Mouse (Mus musculus): Measurements from ENCODE around the gene Taf10. TPM values are rescaled to one million over a fixed set of nuclear protein-coding genes. Genes with fewer than 3 reads are reported as not detected.

Gene Taf10
- polyA plus RNA-seq, 1 experiment from 2014 or later, result 105 TPM

DNA sequence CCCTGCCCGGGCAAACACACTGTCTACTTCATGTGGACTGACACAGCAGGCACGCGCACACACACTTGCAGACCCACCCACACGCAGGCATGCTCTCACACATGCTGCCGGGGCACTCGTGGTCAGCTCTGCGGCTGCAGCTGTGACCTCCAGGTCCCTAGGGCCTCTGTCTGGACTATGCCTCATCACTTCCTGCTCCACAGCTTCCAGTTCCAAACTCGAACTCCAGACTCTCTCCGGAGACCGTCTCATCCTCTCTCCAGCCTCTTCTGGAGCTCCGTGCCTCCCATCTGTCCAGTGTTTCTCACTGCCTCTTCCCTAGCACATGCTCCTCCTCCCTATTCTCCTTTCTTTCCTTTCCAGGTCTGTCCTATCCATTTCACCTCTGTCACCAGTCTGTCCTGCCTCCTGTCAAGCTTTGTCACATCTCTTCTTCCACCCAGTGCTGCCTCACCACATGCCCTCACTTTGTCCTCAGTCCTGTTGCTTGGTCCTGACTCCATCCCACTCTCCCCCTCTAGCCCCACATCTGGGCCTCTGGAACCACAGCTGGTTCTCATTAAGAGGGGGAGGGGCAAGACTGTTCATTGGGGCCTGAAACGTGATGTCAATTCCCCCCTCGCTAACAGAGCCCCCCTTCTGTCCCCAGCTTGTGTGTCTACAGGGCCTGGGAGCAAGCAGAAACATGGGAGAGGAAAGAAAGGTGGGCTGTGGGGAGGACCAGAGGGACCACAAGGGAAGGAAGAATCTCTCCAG, 33.8 kb upstream of the Taf10 start:
- Histone ChIP-seq H3K4me3 (ENCODE audit: low read length) (peak overlapping the region; percentile 7), H3K27ac (ENCODE audit: low read length) (peak overlapping the region; percentile 94), H3K9ac (ENCODE audit: low read length) (peak overlapping the region; percentile 57), H3K27me3 (ENCODE audit: control insufficient read depth, insufficient read depth, low read depth, low read length) (no peaks in the 10 kb centered on the region), H3K4me2 (ENCODE audit: low read depth, low read length) (peak overlapping the region; percentile 45), H3K9me3 (ENCODE audit: control insufficient read depth, low read length) (no peaks in the 10 kb centered on the region), H3K4me1 (replicated peaks; ENCODE audit: control insufficient read depth, insufficient read depth, low read length) (peaks cover 38% of the 10 kb centered on the region), H3K36me3 (ENCODE audit: control insufficient read depth, insufficient read depth, low read length) (peaks cover 8% of the 10 kb centered on the region; the same call in 1 of the 2 replicates)
- ATAC-seq (ENCODE audit: low read depth), result peak; percentile 82
- 20% methylated on average over 13 of the region's 13 CpGs for WGBS

- H3K27me3 ChIP-seq (ENCODE audit: control insufficient read depth, insufficient read depth, low read depth, low read length), result no peaks in the 10 kb centered on the region
- H3K4me2 ChIP-seq (ENCODE audit: low read depth, low read length), result peak overlapping the region; percentile 45
- WGBS, result 86% methylated on average over 1 of the region's 1 CpGs
- ATAC-seq (ENCODE audit: low read depth), result no peak
- no peaks in the 10 kb centered on the region for H3K9me3 ChIP-seq (ENCODE audit: control insufficient read depth, low read length)
- H3K36me3 ChIP-seq (ENCODE audit: control insufficient read depth, insufficient read depth, low read length), result peaks cover 14% of the 10 kb centered on the region; the same call in 1 of the 2 replicates
- H3K4me3 ChIP-seq (ENCODE audit: low read length), result no peak overlapping the region
- H3K9ac ChIP-seq (ENCODE audit: low read length), result no peak overlapping the region; the same call in 1 of the 2 replicates
- H3K4me1 ChIP-seq (replicated peaks; ENCODE audit: control insufficient read depth, insufficient read depth, low read length), result peaks cover 40% of the 10 kb centered on the region
- peak overlapping the region; percentile 94 for H3K27ac ChIP-seq (ENCODE audit: low read length)
Observed at GRCm38 (mm10) chr7:105777316-105777715, 33.2 kb upstream of the Taf10 start.

GRCm38 (mm10) chr7:105776026-105776425, 31.9 kb upstream of the Taf10 start:
- Histone ChIP-seq H3K36me3 (ENCODE audit: control insufficient read depth, insufficient read depth, low read length) (peaks cover 22% of the 10 kb centered on the region), H3K4me3 (ENCODE audit: low read length) (no peak overlapping the region), H3K4me1 (replicated peaks; ENCODE audit: control insufficient read depth, insufficient read depth, low read length) (peaks cover 40% of the 10 kb centered on the region), H3K27ac (ENCODE audit: low read length) (no peak overlapping the region), H3K9me3 (ENCODE audit: control insufficient read depth, low read length) (no peaks in the 10 kb centered on the region), H3K4me2 (ENCODE audit: low read depth, low read length) (no peak overlapping the region), H3K27me3 (ENCODE audit: control insufficient read depth, insufficient read depth, low read depth, low read length) (no peaks in the 10 kb centered on the region), H3K9ac (ENCODE audit: low read length) (no peak overlapping the region)
- WGBS, result 92% methylated on average over 2 of the region's 2 CpGs
- no peak for ATAC-seq (ENCODE audit: low read depth)

GRCm38 (mm10) chr7:105774661-105775060, 30.5 kb upstream of the Taf10 start:
- Histone ChIP-seq H3K9me3 (ENCODE audit: control insufficient read depth, low read length) (no peaks in the 10 kb centered on the region), H3K27me3 (ENCODE audit: control insufficient read depth, insufficient read depth, low read depth, low read length) (no peaks in the 10 kb centered on the region), H3K4me1 (replicated peaks; ENCODE audit: control insufficient read depth, insufficient read depth, low read length) (peaks cover 40% of the 10 kb centered on the region), H3K27ac (ENCODE audit: low read length) (peak overlapping the region; percentile 35; the same call in 1 of the 2 replicates), H3K4me2 (ENCODE audit: low read depth, low read length) (no peak overlapping the region), H3K4me3 (ENCODE audit: low read length) (no peak overlapping the region), H3K9ac (ENCODE audit: low read length) (no peak overlapping the region), H3K36me3 (ENCODE audit: control insufficient read depth, insufficient read depth, low read length) (peaks cover 17% of the 10 kb centered on the region)
- 36% methylated on average over 8 of the region's 8 CpGs for whole genome bisulfite sequencing
- no peak for ATAC-seq (ENCODE audit: low read depth)

DNA sequence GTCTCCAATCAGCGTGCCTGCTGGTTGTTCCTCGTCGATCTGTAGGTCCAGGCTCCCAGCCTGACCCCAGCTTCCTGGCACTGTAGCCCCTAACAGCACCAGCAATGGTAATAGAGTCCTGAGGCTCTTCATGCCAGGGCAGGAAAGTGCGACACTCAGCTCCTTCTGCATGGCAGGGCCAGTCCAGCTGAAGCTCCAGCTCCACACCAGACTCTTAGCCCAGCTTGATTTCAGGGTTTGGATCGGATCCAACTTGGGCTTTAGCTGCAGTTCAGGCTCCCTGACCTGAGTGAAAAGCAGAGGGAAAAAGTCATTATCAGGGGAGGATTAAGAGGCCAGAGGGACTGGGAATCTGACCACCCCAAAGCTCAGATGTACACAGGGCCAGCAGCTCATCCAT, 28.9 kb upstream of the Taf10 start:
- Histone ChIP-seq H3K27ac (ENCODE audit: low read length) (peak overlapping the region; percentile 65), H3K4me1 (replicated peaks; ENCODE audit: control insufficient read depth, insufficient read depth, low read length) (peaks cover 27% of the 10 kb centered on the region), H3K9me3 (ENCODE audit: control insufficient read depth, low read length) (no peaks in the 10 kb centered on the region), H3K4me3 (ENCODE audit: low read length) (no peak overlapping the region), H3K4me2 (ENCODE audit: low read depth, low read length) (no peak overlapping the region), H3K27me3 (ENCODE audit: control insufficient read depth, insufficient read depth, low read depth, low read length) (no peaks in the 10 kb centered on the region), H3K36me3 (ENCODE audit: control insufficient read depth, insufficient read depth, low read length) (peaks cover 17% of the 10 kb centered on the region), H3K9ac (ENCODE audit: low read length) (no peak overlapping the region)
- ATAC-seq (ENCODE audit: low read depth), result 0 out of 2 replicates have a peak, but pooled peaks have one; percentile 24
- WGBS, result 75% methylated on average over 5 of the region's 5 CpGs

DNA sequence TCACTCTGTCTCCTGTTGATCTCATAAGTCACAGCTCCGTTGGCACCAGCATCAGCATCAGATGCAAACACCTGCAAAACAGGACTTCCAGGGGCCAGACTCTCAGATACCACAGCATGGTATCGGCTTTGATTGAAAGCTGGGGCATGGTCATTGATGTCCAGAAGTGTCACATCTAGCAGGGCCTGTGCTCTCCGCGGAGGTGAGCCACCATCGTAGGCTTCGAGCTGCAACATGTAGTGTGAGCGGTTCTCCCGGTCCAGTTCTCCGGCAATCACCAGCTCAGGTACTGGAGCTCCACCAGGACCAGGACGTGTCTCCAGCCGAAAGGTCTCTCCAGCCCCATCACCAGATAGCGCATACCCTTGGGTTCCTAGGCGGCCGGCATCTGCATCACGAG, 28.2 kb upstream of the Taf10 start:
- H3K9ac ChIP-seq (ENCODE audit: low read length), result no peak overlapping the region
- ATAC-seq (ENCODE audit: low read depth), result no peak
- no peak overlapping the region for H3K4me3 ChIP-seq (ENCODE audit: low read length)
- peaks cover 17% of the 10 kb centered on the region for H3K36me3 ChIP-seq (ENCODE audit: control insufficient read depth, insufficient read depth, low read length)
- no peak overlapping the region for H3K27ac ChIP-seq (ENCODE audit: low read length)
- no peak overlapping the region for H3K4me2 ChIP-seq (ENCODE audit: low read depth, low read length)
- H3K9me3 ChIP-seq (ENCODE audit: control insufficient read depth, low read length), result no peaks in the 10 kb centered on the region
- no peaks in the 10 kb centered on the region for H3K27me3 ChIP-seq (ENCODE audit: control insufficient read depth, insufficient read depth, low read depth, low read length)
- 93% methylated on average over 15 of the region's 15 CpGs for WGBS
- H3K4me1 ChIP-seq (replicated peaks; ENCODE audit: control insufficient read depth, insufficient read depth, low read length), result peaks cover 24% of the 10 kb centered on the region

DNA sequence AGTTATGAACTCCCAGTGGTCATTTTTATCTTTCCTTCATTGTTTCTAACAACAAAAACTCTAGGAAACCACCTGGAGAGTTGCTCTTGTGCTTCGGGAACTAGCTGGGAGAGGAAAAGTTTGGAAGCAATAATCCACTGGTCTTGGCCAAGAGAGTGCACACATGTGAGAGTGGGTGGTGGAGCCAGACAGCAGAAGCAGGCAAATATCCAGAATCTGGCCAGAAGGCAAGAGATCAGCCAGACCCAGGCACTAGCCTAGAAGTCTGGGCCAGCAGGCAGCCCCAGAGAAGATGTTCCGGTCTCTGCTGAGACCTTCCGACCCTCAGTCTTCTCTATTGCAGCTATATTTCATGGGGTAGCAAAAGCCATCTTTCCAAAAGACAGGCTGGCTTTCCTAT, 25.8 kb upstream of the Taf10 start:
- no peak overlapping the region for H3K4me3 ChIP-seq (ENCODE audit: low read length)
- H3K27me3 ChIP-seq (ENCODE audit: control insufficient read depth, insufficient read depth, low read depth, low read length), result no peaks in the 10 kb centered on the region
- peaks cover 24% of the 10 kb centered on the region for H3K4me1 ChIP-seq (replicated peaks; ENCODE audit: control insufficient read depth, insufficient read depth, low read length)
- no peak overlapping the region for H3K9ac ChIP-seq (ENCODE audit: low read length)
- H3K36me3 ChIP-seq (ENCODE audit: control insufficient read depth, insufficient read depth, low read length), result peaks cover 27% of the 10 kb centered on the region
- H3K27ac ChIP-seq (ENCODE audit: low read length), result no peak overlapping the region
- no peak overlapping the region for H3K4me2 ChIP-seq (ENCODE audit: low read depth, low read length)
- WGBS, result 80% methylated on average over 3 of the region's 3 CpGs
- ATAC-seq (ENCODE audit: low read depth), result no peak
- no peaks in the 10 kb centered on the region for H3K9me3 ChIP-seq (ENCODE audit: control insufficient read depth, low read length)

GRCm38 (mm10) chr7:105767729-105768165, 23.6 kb upstream of the Taf10 start:
- Histone ChIP-seq H3K27me3 (ENCODE audit: control insufficient read depth, insufficient read depth, low read depth, low read length) (no peaks in the 10 kb centered on the region), H3K4me2 (ENCODE audit: low read depth, low read length) (no peak overlapping the region), H3K9me3 (ENCODE audit: control insufficient read depth, low read length) (no peaks in the 10 kb centered on the region), H3K36me3 (ENCODE audit: control insufficient read depth, insufficient read depth, low read length) (peaks cover 41% of the 10 kb centered on the region), H3K9ac (ENCODE audit: low read length) (peak overlapping the region; percentile 30; the same call in 1 of the 2 replicates), H3K27ac (ENCODE audit: low read length) (peak overlapping the region; percentile 50), H3K4me3 (ENCODE audit: low read length) (no peak overlapping the region), H3K4me1 (replicated peaks; ENCODE audit: control insufficient read depth, insufficient read depth, low read length) (peaks cover 8% of the 10 kb centered on the region; the same call in 1 of the 2 replicates)
- peak; percentile 61 for ATAC-seq (ENCODE audit: low read depth)
- 13% methylated on average over 6 of the region's 6 CpGs for WGBS

GRCm38 (mm10) chr7:105764331-105764730, 20.2 kb upstream of the Taf10 start:
- no peaks in the 10 kb centered on the region for H3K27me3 ChIP-seq (ENCODE audit: control insufficient read depth, insufficient read depth, low read depth, low read length)
- H3K9me3 ChIP-seq (ENCODE audit: control insufficient read depth, low read length), result no peaks in the 10 kb centered on the region
- H3K36me3 ChIP-seq (ENCODE audit: control insufficient read depth, insufficient read depth, low read length), result peaks cover 42% of the 10 kb centered on the region
- no peak overlapping the region for H3K4me3 ChIP-seq (ENCODE audit: low read length)
- ATAC-seq (ENCODE audit: low read depth), result no peak
- WGBS, result 91% methylated on average over 11 of the region's 11 CpGs
- H3K4me2 ChIP-seq (ENCODE audit: low read depth, low read length), result no peak overlapping the region
- peaks cover 6% of the 10 kb centered on the region; the same call in 1 of the 2 replicates for H3K4me1 ChIP-seq (replicated peaks; ENCODE audit: control insufficient read depth, insufficient read depth, low read length)
- no peak overlapping the region for H3K9ac ChIP-seq (ENCODE audit: low read length)
- H3K27ac ChIP-seq (ENCODE audit: low read length), result no peak overlapping the region

Measured in lung, embryonic 16.5 days (tissue).